Mouse (Mus musculus): ENCODE measurements at regions not wholly inside any gene's neighbourhood (a gene's known extent, or its start where the extent isn't known, plus 50 kb on each side); places are given as distances from the start of the nearest gene placed in this dataset.

- Histone ChIP-seq H3K27me3 (ENCODE audit: control insufficient read depth in 1 of 2, insufficient read depth in 2 of 2, low read length in 2 of 2) (no peaks in the 10 kb centered on the region), H3K27ac (ENCODE audit: control insufficient read depth, low read depth, low read length) (no peak overlapping the region), H3K9ac (ENCODE audit: control insufficient read depth, low read depth, low read length, poor library complexity, severe bottlenecking) (no peak overlapping the region), H3K9me3 (replicated peaks; ENCODE audit: insufficient read depth, low read length) (no peaks in the 10 kb centered on the region; the same call in 1 of the 2 replicates), H3K4me3 (ENCODE audit: control insufficient read depth in 1 of 2, insufficient read depth in 1 of 2, low read depth in 2 of 2, low read length in 2 of 2) (no peak overlapping the region), H3K4me1 (ENCODE audit: control insufficient read depth in 1 of 2, insufficient read depth in 2 of 2, low read length in 2 of 2) (no peaks in the 10 kb centered on the region), H3K36me3 (ENCODE audit: control insufficient read depth in 1 of 2, insufficient read depth in 2 of 2, low read length in 2 of 2) (no peaks in the 10 kb centered on the region), H3K79me2 (ENCODE audit: control insufficient read depth, insufficient read depth, low read length, poor library complexity) (no peaks in the 10 kb centered on the region)
- DNase-seq (ENCODE audit: low read depth, low spot score), result no peak
- TF ChIP-seq KAT2A (conservative IDR thresholded peaks at IDR 0.05; ENCODE audit: low read depth, low read length), result no peak
- no peak for TF ChIP-seq MYC (IDR thresholded peaks at IDR 0.05; ENCODE audit: low read depth, low read length)
- TF ChIP-seq CTCF (IDR thresholded peaks at IDR 0.05 in 2 of 3, conservative IDR thresholded peaks at IDR 0.05 in 1 of 3; ENCODE audit: control insufficient read depth in 1 of 3, insufficient read depth in 1 of 3, low read depth in 2 of 3, low read length in 3 of 3, poor library complexity in 1 of 3, severe bottlenecking in 1 of 3), result no peak
- TF ChIP-seq USF1 (IDR thresholded peaks at IDR 0.05; ENCODE audit: low read depth, low read length), result no peak
- no peak for TF ChIP-seq ZC3H11A (IDR thresholded peaks at IDR 0.05; ENCODE audit: low read depth, low read length)
- no peak for TF ChIP-seq TBP (IDR thresholded peaks at IDR 0.05; ENCODE audit: low read depth, low read length)
- TF ChIP-seq UBTF (IDR thresholded peaks at IDR 0.05; ENCODE audit: borderline replicate concordance, insufficient read depth, low read depth, low read length), result no peak
- TF ChIP-seq MAFK (IDR thresholded peaks at IDR 0.05; ENCODE audit: borderline replicate concordance, low read depth, low read length), result no peak
- no peak for TF ChIP-seq SMC3 (IDR thresholded peaks at IDR 0.05; ENCODE audit: low read depth, low read length)
- no peak for TF ChIP-seq CHD1 (IDR thresholded peaks at IDR 0.05; ENCODE audit: low read depth, low read length)
These were observed 640.0 kb downstream of the Lmo4 start for GRCm38 (mm10) chr3:143565067-143565466.

DNA sequence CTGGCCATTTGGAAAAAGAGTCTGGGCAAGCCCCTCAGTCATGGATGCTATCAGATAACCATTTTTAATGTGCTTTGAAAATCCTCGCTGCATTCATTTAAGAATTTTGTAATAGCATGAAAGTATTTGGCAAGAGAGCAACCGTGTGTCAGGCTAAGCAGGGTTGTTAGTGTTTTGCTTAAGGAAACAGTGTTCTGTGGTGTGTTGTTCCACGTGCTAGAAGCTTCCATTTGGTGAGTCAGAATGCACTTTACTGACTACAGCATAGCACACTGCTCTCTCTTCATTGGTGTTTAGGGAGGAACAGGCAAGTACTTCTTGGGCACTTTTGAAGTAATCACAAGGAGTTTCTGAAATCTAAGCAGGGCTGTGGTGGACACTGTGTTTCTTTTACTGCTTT is 661.0 kb upstream of the Pkn2 start:
- Histone ChIP-seq H3K79me2 (ENCODE audit: control insufficient read depth, insufficient read depth, low read length, poor library complexity) (no peaks in the 10 kb centered on the region), H3K4me3 (ENCODE audit: control insufficient read depth in 1 of 2, insufficient read depth in 1 of 2, low read depth in 2 of 2, low read length in 2 of 2) (no peak overlapping the region), H3K4me1 (ENCODE audit: control insufficient read depth in 1 of 2, insufficient read depth in 2 of 2, low read length in 2 of 2) (no peaks in the 10 kb centered on the region), H3K9me3 (replicated peaks; ENCODE audit: insufficient read depth, low read length) (no peaks in the 10 kb centered on the region), H3K9ac (ENCODE audit: control insufficient read depth, low read depth, low read length, poor library complexity, severe bottlenecking) (no peak overlapping the region), H3K27ac (ENCODE audit: control insufficient read depth, low read depth, low read length) (no peak overlapping the region), H3K36me3 (ENCODE audit: control insufficient read depth in 1 of 2, insufficient read depth in 2 of 2, low read length in 2 of 2) (no peaks in the 10 kb centered on the region), H3K27me3 (ENCODE audit: control insufficient read depth in 1 of 2, insufficient read depth in 2 of 2, low read length in 2 of 2) (no peaks in the 10 kb centered on the region)
- TF ChIP-seq EP300 (IDR thresholded peaks at IDR 0.05; ENCODE audit: low read depth in 1 of 2, low read length in 2 of 2), result no peak
- DNase-seq (ENCODE audit: low read depth, low spot score), result no peak

DNA sequence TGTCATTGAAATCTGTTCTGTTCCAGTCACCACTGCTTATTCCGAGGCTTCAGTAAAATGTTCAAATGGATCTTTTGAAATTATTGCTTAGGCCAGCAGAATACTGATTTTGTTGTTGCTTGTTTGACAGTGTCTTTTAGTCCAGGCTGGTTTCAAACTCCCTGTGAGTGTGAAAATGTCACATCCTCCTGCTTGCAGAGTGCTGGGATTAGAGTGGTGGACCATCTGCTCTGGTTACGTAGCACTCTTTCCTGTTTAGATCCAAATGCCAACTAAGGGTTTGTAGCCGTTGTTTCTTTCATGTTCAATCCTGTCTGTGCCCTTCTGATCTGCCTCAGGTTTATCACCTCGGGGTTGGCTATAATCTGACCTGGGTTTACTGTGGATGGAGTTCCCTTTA is 646.2 kb upstream of the Pkn2 start:
- no peak for DNase-seq (ENCODE audit: low read depth, low spot score)
- no peak overlapping the region for H3K4me3 ChIP-seq (ENCODE audit: control insufficient read depth in 1 of 2, insufficient read depth in 1 of 2, low read depth in 2 of 2, low read length in 2 of 2)
- no peaks in the 10 kb centered on the region for H3K9me3 ChIP-seq (replicated peaks; ENCODE audit: insufficient read depth, low read length)
- H3K36me3 ChIP-seq (ENCODE audit: control insufficient read depth in 1 of 2, insufficient read depth in 2 of 2, low read length in 2 of 2), result no peaks in the 10 kb centered on the region
- H3K27me3 ChIP-seq (ENCODE audit: control insufficient read depth in 1 of 2, insufficient read depth in 2 of 2, low read length in 2 of 2), result no peaks in the 10 kb centered on the region
- no peaks in the 10 kb centered on the region for H3K4me1 ChIP-seq (ENCODE audit: control insufficient read depth in 1 of 2, insufficient read depth in 2 of 2, low read length in 2 of 2)
- H3K79me2 ChIP-seq (ENCODE audit: control insufficient read depth, insufficient read depth, low read length, poor library complexity), result no peaks in the 10 kb centered on the region
- TF ChIP-seq CTCF (IDR thresholded peaks at IDR 0.05 in 2 of 3, conservative IDR thresholded peaks at IDR 0.05 in 1 of 3; ENCODE audit: control insufficient read depth in 1 of 3, insufficient read depth in 1 of 3, low read depth in 2 of 3, low read length in 3 of 3, poor library complexity in 1 of 3, severe bottlenecking in 1 of 3) (no peak), ZMIZ1 (IDR thresholded peaks at IDR 0.05; ENCODE audit: low read depth, low read length) (no peak), NRF1 (IDR thresholded peaks at IDR 0.05; ENCODE audit: insufficient read depth, low read depth, low read length, poor library complexity, severe bottlenecking) (no peak), POLR2A (IDR thresholded peaks at IDR 0.05; ENCODE audit: control insufficient read depth in 1 of 2, insufficient read depth in 1 of 2, low read depth in 1 of 2, low read length in 2 of 2, poor library complexity in 1 of 2) (no peak), E2F4 (IDR thresholded peaks at IDR 0.05; ENCODE audit: borderline replicate concordance, low read depth, low read length) (no peak), UBTF (IDR thresholded peaks at IDR 0.05; ENCODE audit: borderline replicate concordance, insufficient read depth, low read depth, low read length) (no peak), MAX (IDR thresholded peaks at IDR 0.05; ENCODE audit: low read length) (no peak), MYC (IDR thresholded peaks at IDR 0.05; ENCODE audit: low read depth, low read length) (no peak), CHD1 (IDR thresholded peaks at IDR 0.05; ENCODE audit: low read depth, low read length) (no peak), KAT2A (conservative IDR thresholded peaks at IDR 0.05; ENCODE audit: low read depth, low read length) (no peak), USF1 (IDR thresholded peaks at IDR 0.05; ENCODE audit: low read depth, low read length) (no peak), MYB (IDR thresholded peaks at IDR 0.05; ENCODE audit: low read depth, low read length) (no peak), RCOR1 (IDR thresholded peaks at IDR 0.05; ENCODE audit: low read depth, low read length) (no peak), BHLHE40 (IDR thresholded peaks at IDR 0.05; ENCODE audit: borderline replicate concordance, low read depth, low read length) (no peak), ZKSCAN1 (IDR thresholded peaks at IDR 0.05; ENCODE audit: low read depth, low read length) (no peak), ZC3H11A (IDR thresholded peaks at IDR 0.05; ENCODE audit: low read depth, low read length) (no peak)
- no peak overlapping the region for H3K9ac ChIP-seq (ENCODE audit: control insufficient read depth, low read depth, low read length, poor library complexity, severe bottlenecking)
- no peak overlapping the region for H3K27ac ChIP-seq (ENCODE audit: control insufficient read depth, low read depth, low read length)
